Mouse (Mus musculus) MEL (cell line): ENCODE results near the gene Vav3. TPM values are rescaled to one million over a fixed set of nuclear protein-coding genes. Genes with fewer than 3 reads are reported as not detected.

Source experiments
- DNase-seq: peaks from one replicate; pipeline ENCODE4 v3.0.0; 2011; ENCODE audit warnings: low read depth, low spot score
- H3K27ac ChIP-seq: 2 replicates; pipeline ENCODE4 v1.5.1; 2012; ENCODE audit warnings: low read depth, mild to moderate bottlenecking, control low read depth, low read length, moderate library complexity; ENCODE audit not compliant: control insufficient read depth
- H3K27me3 ChIP-seq, 2 experiments: fragments of 150-350 bp in 1 of 2; sonication (generic) in 1 of 2; 2 replicates each; pipeline ENCODE4 v1.6.1; 2012; ENCODE audit warnings: low read length in 2 of 2, mild to moderate bottlenecking in 2 of 2, improper control_type of control experiment in 1 of 2, moderate library complexity in 1 of 2; ENCODE audit not compliant: insufficient read depth in 2 of 2, control insufficient read depth in 1 of 2
- H3K36me3 ChIP-seq, 2 experiments: 2 replicates each; pipeline ENCODE4 v1.6.1; 2012 to 2014; ENCODE audit warnings: low read length in 2 of 2, improper control_type of control experiment in 1 of 2, inconsistent platforms in 1 of 2, mild to moderate bottlenecking in 1 of 2; ENCODE audit not compliant: insufficient read depth in 2 of 2, control insufficient read depth in 1 of 2
- H3K4me1 ChIP-seq, 2 experiments: fragments of 150-350 bp in 1 of 2; sonication (generic) in 1 of 2; 2 replicates each; pipeline ENCODE4 v1.6.1; 2012; ENCODE audit warnings: low read length in 2 of 2, improper control_type of control experiment in 1 of 2, mild to moderate bottlenecking in 1 of 2; ENCODE audit not compliant: insufficient read depth in 2 of 2, control insufficient read depth in 1 of 2
- H3K4me3 ChIP-seq, 2 experiments: fragments of 150-350 bp in 1 of 2; sonication (generic) in 1 of 2; 2 replicates each; pipeline ENCODE4 v1.5.1; 2012; ENCODE audit warnings: low read depth in 2 of 2, low read length in 2 of 2, mild to moderate bottlenecking in 2 of 2, moderate library complexity in 2 of 2, control low read depth in 1 of 2, improper control_type of control experiment in 1 of 2; ENCODE audit not compliant: control insufficient read depth in 1 of 2, insufficient read depth in 1 of 2
- H3K79me2 ChIP-seq: 2 replicates; pipeline ENCODE4 v1.6.1; 2012; ENCODE audit warnings: mild to moderate bottlenecking, low read length, moderate library complexity; ENCODE audit not compliant: control insufficient read depth, poor library complexity, insufficient read depth
- H3K9ac ChIP-seq: 2 replicates; pipeline ENCODE4 v1.6.1; 2012; ENCODE audit warnings: low read depth, mild to moderate bottlenecking, control low read depth, low read length, moderate library complexity; ENCODE audit not compliant: control insufficient read depth, poor library complexity, severe bottlenecking
- H3K9me3 ChIP-seq: fragments of 150-350 bp; sonication (generic); replicated peaks from 2 replicates; pipeline ENCODE4 v1.6.1; 2012; ENCODE audit warnings: mild to moderate bottlenecking, low read length, improper control_type of control experiment, moderate library complexity; ENCODE audit not compliant: insufficient read depth
- CHD2 ChIP-seq: IDR thresholded peaks from 2 replicates; pipeline ENCODE4 v1.6.1; 2011; ENCODE audit warnings: low read length, improper control_type of control experiment
- E2F4 ChIP-seq: IDR thresholded peaks from 2 replicates; pipeline ENCODE4 v1.6.1; 2011; ENCODE audit warnings: low read depth, low read length, improper control_type of control experiment, borderline replicate concordance
- GABPA ChIP-seq: IDR thresholded peaks from 2 replicates; pipeline ENCODE4 v1.6.1; 2012; ENCODE audit warnings: low read depth, mild to moderate bottlenecking, inconsistent platforms, low read length, improper control_type of control experiment, moderate library complexity
- GATA1 ChIP-seq: IDR thresholded peaks from 2 replicates; pipeline ENCODE4 v1.6.1; 2011; ENCODE audit warnings: low read depth, low read length, improper control_type of control experiment
- HCFC1 ChIP-seq: IDR thresholded peaks from 2 replicates; pipeline ENCODE4 v1.6.1; 2012; ENCODE audit warnings: low read depth, mild to moderate bottlenecking, inconsistent platforms, low read length, improper control_type of control experiment, moderate library complexity
- JUND ChIP-seq: IDR thresholded peaks from 2 replicates; pipeline ENCODE4 v1.6.1; 2011; ENCODE audit warnings: low read depth, mild to moderate bottlenecking, improper control_type of control experiment, low read length
- KAT2A ChIP-seq: conservative IDR thresholded peaks from 2 replicates; pipeline ENCODE4 v1.6.1; 2012; ENCODE audit warnings: low read depth, low read length, improper control_type of control experiment, inconsistent platforms
- MAFK ChIP-seq: IDR thresholded peaks from 2 replicates; pipeline ENCODE4 v1.6.1; 2011; ENCODE audit warnings: low read depth, mild to moderate bottlenecking, low read length, improper control_type of control experiment, borderline replicate concordance
- MAX ChIP-seq: IDR thresholded peaks from 2 replicates; pipeline ENCODE4 v1.6.1; 2011; ENCODE audit warnings: low read length, improper control_type of control experiment
- MAZ ChIP-seq: IDR thresholded peaks from 2 replicates; pipeline ENCODE4 v1.6.1; 2012; ENCODE audit warnings: low read depth, mild to moderate bottlenecking, inconsistent platforms, low read length, improper control_type of control experiment
- MXI1 ChIP-seq: IDR thresholded peaks from 2 replicates; pipeline ENCODE4 v1.6.1; 2011; ENCODE audit warnings: mild to moderate bottlenecking, low read depth, low read length, improper control_type of control experiment
- MYC ChIP-seq: IDR thresholded peaks from 2 replicates; pipeline ENCODE4 v1.6.1; 2011; ENCODE audit warnings: low read depth, mild to moderate bottlenecking, low read length, improper control_type of control experiment, moderate library complexity
- NELFE ChIP-seq: IDR thresholded peaks from 2 replicates; pipeline ENCODE4 v1.6.1; 2011; ENCODE audit warnings: low read depth, low read length, improper control_type of control experiment
- POLR2A ChIP-seq, 2 experiments: IDR thresholded peaks; 2 replicates each; pipeline ENCODE4 v1.6.1; 2011 to 2012; ENCODE audit warnings: low read length in 2 of 2, mild to moderate bottlenecking in 2 of 2, control low read depth in 1 of 2, improper control_type of control experiment in 1 of 2, low read depth in 1 of 2, moderate library complexity in 1 of 2; ENCODE audit not compliant: control insufficient read depth in 1 of 2, insufficient read depth in 1 of 2, poor library complexity in 1 of 2
- POLR2AphosphoS2 ChIP-seq: IDR thresholded peaks from 2 replicates; pipeline ENCODE4 v1.6.1; 2011; ENCODE audit warnings: low read length, improper control_type of control experiment
- POLR2AphosphoS5 ChIP-seq: IDR thresholded peaks from 2 replicates; pipeline ENCODE4 v1.6.1; 2012; ENCODE audit warnings: low read depth, borderline replicate concordance, mild to moderate bottlenecking, inconsistent platforms, low read length, moderate library complexity, mixed read lengths
- RCOR1 ChIP-seq: IDR thresholded peaks from 2 replicates; pipeline ENCODE4 v1.6.1; 2012; ENCODE audit warnings: low read depth, mild to moderate bottlenecking, inconsistent platforms, low read length, improper control_type of control experiment
- SMC3 ChIP-seq: IDR thresholded peaks from 2 replicates; pipeline ENCODE4 v1.6.1; 2011; ENCODE audit warnings: low read depth, low read length, improper control_type of control experiment
- TAL1 ChIP-seq: IDR thresholded peaks from 2 replicates; pipeline ENCODE4 v1.6.1; 2012; ENCODE audit warnings: mild to moderate bottlenecking, inconsistent platforms, low read length, moderate library complexity, mixed read lengths
- UBTF ChIP-seq: IDR thresholded peaks from 2 replicates; pipeline ENCODE4 v1.6.1; 2012; ENCODE audit warnings: low read depth, mild to moderate bottlenecking, inconsistent platforms, low read length, improper control_type of control experiment, moderate library complexity, borderline replicate concordance; ENCODE audit not compliant: insufficient read depth
- USF2 ChIP-seq, 2 experiments: IDR thresholded peaks; 2 replicates each; pipeline ENCODE4 v1.6.1; 2011 to 2012; ENCODE audit warnings: improper control_type of control experiment in 2 of 2, low read length in 2 of 2, borderline replicate concordance in 1 of 2, inconsistent platforms in 1 of 2, low read depth in 1 of 2, mild to moderate bottlenecking in 1 of 2; ENCODE audit not compliant: insufficient read depth in 1 of 2
- ZC3H11A ChIP-seq: IDR thresholded peaks from 2 replicates; pipeline ENCODE4 v1.6.1; 2012; ENCODE audit warnings: low read depth, mild to moderate bottlenecking, inconsistent platforms, low read length, improper control_type of control experiment
- ZKSCAN1 ChIP-seq: IDR thresholded peaks from 2 replicates; pipeline ENCODE4 v1.6.1; 2012; ENCODE audit warnings: low read depth, mild to moderate bottlenecking, inconsistent platforms, low read length, improper control_type of control experiment, moderate library complexity
- ZMIZ1 ChIP-seq: IDR thresholded peaks from 2 replicates; pipeline ENCODE4 v1.6.1; 2012; ENCODE audit warnings: low read depth, mild to moderate bottlenecking, inconsistent platforms, low read length, improper control_type of control experiment, moderate library complexity
- ZNF384 ChIP-seq: IDR thresholded peaks from 2 replicates; pipeline ENCODE4 v1.6.1; 2012; ENCODE audit warnings: low read depth, mild to moderate bottlenecking, inconsistent platforms, low read length, improper control_type of control experiment
- polyA plus RNA-seq, 2 experiments: library from polyadenylated mRNA; stranded (reverse) in 1 of 2; unstranded in 1 of 2; fragments of >175 nt in 1 of 2; fragments of >200 nt in 1 of 2; gene quantifications; 2 replicates each; pipeline versions ENCODE4 v1.2.1 to v1.2.4; 2012; ENCODE audit warnings: low replicate concordance in 2 of 2, low read depth in 1 of 2; ENCODE audit not compliant: insufficient read length in 2 of 2, insufficient read depth in 1 of 2, missing spikeins in 1 of 2
- total RNA-seq: library from RNA; depleted of rRNA; stranded (reverse); fragments of 300-350 nt; gene quantifications from 2 replicates; pipeline ENCODE4 v1.2.3, GENCODE M21; 2012

Gene Vav3
- total and polyA plus RNA-seq, 3 experiments: not detected

- no peak for TF ChIP-seq MXI1
- TF ChIP-seq, all 39 proteins: peak for 0
- H3K27ac ChIP-seq: no peak overlapping the region
Measured at GRCm38 (mm10) chr3:109440001-109440400, 99.5 kb downstream of the Vav3 start.

GRCm38 (mm10) chr3:109444077-109444476, 103.6 kb downstream of the Vav3 start:
- TF ChIP-seq RCOR1 (no peak), POLR2A (IDR thresholded peaks at IDR 0.05; ENCODE audit: control insufficient read depth in 1 of 2, insufficient read depth in 1 of 2, low read depth in 1 of 2, low read length in 2 of 2, poor library complexity in 1 of 2) (no peak), CHD2 (no peak), JUND (no peak), HCFC1 (no peak), MAZ (no peak), SMC3 (no peak), UBTF (no peak), GABPA (no peak), ZMIZ1 (no peak)
- H3K36me3 ChIP-seq: no peaks in the 10 kb centered on the region
- H3K27ac ChIP-seq: no peak overlapping the region
- no peaks in the 10 kb centered on the region; a peak in 1 of 4 replicates for H3K27me3 ChIP-seq
- no peak for DNase-seq
- H3K9me3 ChIP-seq: no peaks in the 10 kb centered on the region
- no peaks in the 10 kb centered on the region for H3K79me2 ChIP-seq
- H3K9ac ChIP-seq: no peak overlapping the region
- H3K4me3 ChIP-seq: no peak overlapping the region
- no peaks in the 10 kb centered on the region for H3K4me1 ChIP-seq

More at GRCm38 (mm10) chr3:109440001-109440400, 99.5 kb downstream of the Vav3 start:
- H3K9ac ChIP-seq: no peak overlapping the region
- no peak overlapping the region for H3K4me3 ChIP-seq
- no peaks in the 10 kb centered on the region for H3K4me1 ChIP-seq
- H3K79me2 ChIP-seq: no peaks in the 10 kb centered on the region
- H3K27me3 ChIP-seq: no peaks in the 10 kb centered on the region; a peak in 1 of 4 replicates
- no peaks in the 10 kb centered on the region for H3K36me3 ChIP-seq
- DNase-seq: no peak
- H3K9me3 ChIP-seq: no peaks in the 10 kb centered on the region

GRCm38 (mm10) chr3:109446903-109447302, 106.5 kb downstream of the Vav3 start:
- H3K27ac ChIP-seq: no peak overlapping the region
- no peak for TF ChIP-seq NELFE
- TF ChIP-seq ZMIZ1: no peak
- TF ChIP-seq MYC: no peak
- TF ChIP-seq MXI1: no peak
- no peak for TF ChIP-seq ZC3H11A
- no peak for TF ChIP-seq POLR2A (IDR thresholded peaks at IDR 0.05; ENCODE audit: control insufficient read depth in 1 of 2, insufficient read depth in 1 of 2, low read depth in 1 of 2, low read length in 2 of 2, poor library complexity in 1 of 2)
- TF ChIP-seq ZKSCAN1: no peak
- TF ChIP-seq POLR2AphosphoS5: no peak
- no peak for TF ChIP-seq KAT2A
- no peak for TF ChIP-seq SMC3
- TF ChIP-seq GATA1: no peak
- TF ChIP-seq POLR2AphosphoS2: no peak
- no peak for TF ChIP-seq JUND
- TF ChIP-seq MAFK: no peak
- TF ChIP-seq E2F4: no peak
- TF ChIP-seq TAL1: no peak
- TF ChIP-seq MAX: no peak
- TF ChIP-seq USF2 (IDR thresholded peaks at IDR 0.05; ENCODE audit: borderline replicate concordance in 1 of 2, insufficient read depth in 1 of 2, low read depth in 1 of 2, low read length in 2 of 2): no peak
- no peak for TF ChIP-seq ZNF384
- TF ChIP-seq HCFC1: no peak
- TF ChIP-seq, all 39 proteins: peak for 0

More at GRCm38 (mm10) chr3:109446903-109447302, 106.5 kb downstream of the Vav3 start:
- Histone ChIP-seq H3K36me3 (no peaks in the 10 kb centered on the region), H3K27me3 (no peaks in the 10 kb centered on the region), H3K4me1 (no peaks in the 10 kb centered on the region), H3K4me3 (no peak overlapping the region), H3K9me3 (no peaks in the 10 kb centered on the region), H3K9ac (no peak overlapping the region), H3K79me2 (no peaks in the 10 kb centered on the region)
- DNase-seq: no peak
